Mouse (Mus musculus) B cell, adult 62 days (primary cell): ENCODE results near the gene Tes. TPM values are rescaled to one million over a fixed set of nuclear protein-coding genes. Genes with fewer than 3 reads are reported as not detected.

Source experiments
- total RNA-seq: library from RNA; stranded (reverse); gene quantifications from 4 replicates; pipeline ENCODE4 v1.2.4, GENCODE M21; 2023

Tes gene
- 54.2 to 67.3 TPM (median 60.8 TPM) in 4 replicates for total RNA-seq

DNA sequence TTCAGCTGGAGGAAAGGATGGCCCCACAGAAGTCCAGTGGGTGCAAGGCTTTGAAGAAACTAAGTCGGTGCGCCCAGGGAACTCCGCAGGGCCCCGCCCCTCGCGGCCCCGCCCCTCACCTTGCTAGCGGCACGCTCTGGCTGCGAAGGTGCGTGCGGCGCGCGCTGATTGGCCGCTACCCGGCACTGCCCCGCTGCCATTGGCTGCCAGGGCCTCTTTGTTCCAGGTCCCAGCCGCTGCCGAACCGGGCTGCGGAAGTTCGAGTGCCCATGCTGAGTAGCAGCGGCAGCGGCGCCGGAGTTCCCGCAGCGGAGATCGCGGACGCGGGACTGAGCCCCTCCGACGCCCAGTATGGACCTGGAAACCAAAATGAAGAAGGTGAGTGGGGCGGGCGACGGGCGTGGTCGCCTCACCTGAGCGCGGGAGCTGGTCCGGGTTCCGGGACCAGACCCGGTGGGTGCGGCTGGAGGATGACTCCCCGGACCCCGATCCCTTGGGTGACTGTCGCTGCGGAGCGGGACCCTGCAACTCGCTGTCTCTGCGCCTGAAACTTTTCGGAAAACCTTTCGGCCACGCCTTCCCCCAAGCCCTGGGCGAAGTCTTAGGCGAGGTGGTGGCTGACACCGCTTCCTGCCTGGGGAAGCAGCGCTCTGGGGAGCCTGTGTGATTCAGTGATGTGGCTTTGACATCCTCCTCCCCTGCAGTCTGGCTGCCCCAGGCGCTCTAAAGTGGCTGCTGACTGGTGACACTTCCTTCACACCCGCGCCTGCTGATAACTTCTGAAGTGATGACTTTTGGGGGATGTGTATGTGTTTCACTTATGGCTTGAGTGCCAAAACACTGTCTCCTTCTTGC lies at the start of gene Tes:
TSS of gene Tes (plus strand) at position 214 of the 855 bp plus-strand sequence.

Other genes with a start within 250 kb of the Tes start
- 0.52 TPM in 1 of 4 replicates, not detected in the others for gene Tfec, start 166.7 kb upstream of the Tes start, total RNA-seq
- 0.81 to 1.8 TPM (median 1.2 TPM) in 4 replicates for gene Cav2, start 216.0 kb downstream of the Tes start, total RNA-seq
- gene Cav1, start 241.2 kb downstream of the Tes start, total RNA-seq = 0.23 TPM in 1 of 4 replicates, not detected in the others